Mouse (Mus musculus): ENCODE measurements around the gene Ppp4r1.

Ppp4r1 gene

GRCm38 (mm10) chr17:65771951-65772934, 10.1 kb upstream of the Ppp4r1 start, which contains the start of gene Rab31:
TSS of gene Rab31 (minus strand) at chr17:65772752.
- DNase-seq (ENCODE audit: low spot score), result peak; percentile 69

GRCm38 (mm10) chr17:65773617-65774016, 8.8 kb upstream of the Ppp4r1 start:
- DNase-seq (ENCODE audit: low spot score), result no peak

DNA sequence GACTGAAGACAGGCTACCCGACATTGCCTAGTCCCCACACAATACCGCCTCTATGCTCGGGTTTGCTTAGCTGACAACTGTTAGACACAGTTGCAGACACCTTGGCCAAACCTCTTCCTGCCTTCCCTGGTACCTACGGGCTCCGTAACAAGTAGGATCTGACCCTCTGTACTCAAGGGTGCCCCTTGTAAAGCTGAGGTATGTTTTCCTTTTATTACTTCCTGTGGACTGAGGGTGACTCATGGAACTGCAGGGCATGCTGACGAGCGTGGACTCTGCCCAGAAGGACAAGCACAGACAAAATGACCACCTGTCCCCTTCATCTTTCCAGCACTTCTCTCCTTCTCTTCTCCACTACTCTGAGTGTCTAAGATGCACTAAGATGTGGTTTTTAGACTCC, 7.9 kb upstream of the Ppp4r1 start:
- no peak for DNase-seq (ENCODE audit: low spot score)

DNA sequence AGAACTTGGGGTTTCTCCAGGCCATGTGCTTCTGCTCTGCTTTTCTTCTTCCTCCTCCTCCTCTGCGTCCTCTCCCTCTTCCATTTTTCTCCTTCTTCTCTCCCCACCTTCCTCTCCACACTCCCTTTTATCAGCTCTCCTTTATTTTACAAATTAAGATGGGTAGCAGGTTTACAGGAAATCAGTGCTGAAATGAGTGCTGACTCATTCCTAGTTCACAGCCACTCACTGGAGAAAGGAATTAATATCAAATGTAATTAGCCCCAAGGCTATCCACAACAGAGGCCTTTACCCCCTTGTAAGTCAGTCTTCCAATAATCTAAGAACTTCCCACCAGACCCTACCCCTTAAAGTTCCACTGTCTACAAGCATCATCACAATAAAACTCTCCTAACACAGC, 6.1 kb upstream of the Ppp4r1 start:
- no peak for DNase-seq (ENCODE audit: low spot score)

DNA sequence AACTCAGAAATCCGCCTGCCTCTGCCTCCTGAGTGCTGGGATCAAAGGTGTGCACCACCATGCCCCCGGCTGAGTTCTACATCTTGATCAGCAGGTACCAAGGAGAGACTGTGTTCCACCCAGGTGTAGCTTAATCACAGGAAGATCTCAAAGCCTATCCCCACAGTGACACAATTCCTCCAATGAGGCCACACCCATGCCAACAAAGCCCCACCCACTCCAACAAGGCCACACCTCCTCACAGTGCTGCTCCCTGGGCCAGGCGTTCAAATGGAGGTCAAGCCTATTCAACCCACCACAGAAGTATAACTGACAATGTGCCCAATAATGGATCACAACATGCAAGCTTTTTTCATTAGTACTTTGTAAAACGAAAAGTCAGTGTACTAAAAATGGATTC, 4.9 kb upstream of the Ppp4r1 start:
- no peak for DNase-seq (ENCODE audit: low spot score)

- no peak for DNase-seq (ENCODE audit: low spot score)
Measured at GRCm38 (mm10) chr17:65780970-65781369, 1.4 kb upstream of the Ppp4r1 start.

- DNase-seq (ENCODE audit: low spot score), result peak; percentile 58
Measured at GRCm38 (mm10) chr17:65783182-65784161, 1.1 kb downstream of the Ppp4r1 start.

- no peak for DNase-seq (ENCODE audit: low spot score)
Measured at GRCm38 (mm10) chr17:65784610-65785140, 2.3 kb downstream of the Ppp4r1 start.

- no peak for DNase-seq (ENCODE audit: low spot score)
Measured at GRCm38 (mm10) chr17:65785707-65786106, 3.3 kb downstream of the Ppp4r1 start.

DNA sequence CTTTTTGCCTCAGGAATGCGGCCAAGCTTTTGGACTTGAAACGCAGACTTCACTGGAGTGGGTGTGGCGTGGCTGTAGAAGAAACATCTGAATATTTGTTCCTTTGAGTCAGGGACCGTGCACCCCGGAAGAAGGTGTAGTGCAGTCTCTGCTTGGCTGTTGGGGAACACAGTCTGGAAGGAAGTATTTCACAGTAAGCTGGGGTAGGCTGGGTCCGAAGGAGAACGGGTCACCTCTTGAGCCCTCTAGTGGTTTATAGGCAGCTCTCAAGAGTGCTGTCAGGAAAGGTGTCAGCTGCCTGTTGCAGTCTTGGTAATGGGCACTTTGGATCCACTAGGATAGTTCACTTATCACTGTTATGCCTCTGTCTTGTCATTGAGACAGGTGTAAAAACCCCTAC, 3.9 kb downstream of the Ppp4r1 start:
- no peak for DNase-seq (ENCODE audit: low spot score)

GRCm38 (mm10) chr17:65787261-65787660, 4.9 kb downstream of the Ppp4r1 start:
- no peak for DNase-seq (ENCODE audit: low spot score)

DNA sequence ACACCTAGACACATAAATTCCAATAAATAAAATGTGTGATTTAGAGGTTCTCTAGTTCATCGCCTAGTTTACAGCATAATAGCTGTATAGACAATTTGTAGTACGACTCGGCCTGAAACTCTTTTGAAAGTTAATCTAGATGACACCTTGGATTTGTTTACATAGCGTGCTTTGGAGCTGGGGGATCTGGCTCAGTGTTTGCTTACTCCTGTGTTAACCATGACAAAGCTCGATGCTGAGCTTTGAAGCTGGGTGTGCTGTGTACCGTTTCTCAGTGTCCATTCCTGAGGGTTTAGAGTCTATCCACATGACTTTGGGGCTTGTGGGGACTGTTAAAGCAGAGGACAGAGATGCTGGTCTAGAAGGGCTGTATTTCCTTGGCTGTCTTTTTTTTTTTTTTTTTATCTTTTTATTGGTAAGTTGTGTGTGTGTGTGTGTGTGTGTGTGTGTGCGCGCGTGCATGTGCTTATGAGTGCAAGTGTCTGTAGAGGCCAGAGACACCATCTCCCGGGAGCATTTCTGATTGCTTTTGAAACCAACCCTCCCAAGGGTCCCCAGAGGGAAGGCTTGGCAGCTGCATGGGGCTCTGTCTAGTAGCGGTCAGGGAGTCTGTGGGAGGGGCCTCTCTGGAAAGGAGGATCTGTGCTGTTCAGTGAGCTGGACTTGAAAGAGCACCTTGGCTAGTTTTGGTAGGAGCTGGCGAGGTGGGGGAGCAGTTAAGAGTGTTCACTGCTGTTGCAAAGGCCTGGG, 6.3 kb downstream of the Ppp4r1 start:
- no peak for DNase-seq (ENCODE audit: low spot score)

GRCm38 (mm10) chr17:65789576-65789975, 7.2 kb downstream of the Ppp4r1 start:
- no peak for DNase-seq (ENCODE audit: low spot score)

- no peak for DNase-seq (ENCODE audit: low spot score)
Measured at GRCm38 (mm10) chr17:65791161-65791560, 8.8 kb downstream of the Ppp4r1 start.

DNA sequence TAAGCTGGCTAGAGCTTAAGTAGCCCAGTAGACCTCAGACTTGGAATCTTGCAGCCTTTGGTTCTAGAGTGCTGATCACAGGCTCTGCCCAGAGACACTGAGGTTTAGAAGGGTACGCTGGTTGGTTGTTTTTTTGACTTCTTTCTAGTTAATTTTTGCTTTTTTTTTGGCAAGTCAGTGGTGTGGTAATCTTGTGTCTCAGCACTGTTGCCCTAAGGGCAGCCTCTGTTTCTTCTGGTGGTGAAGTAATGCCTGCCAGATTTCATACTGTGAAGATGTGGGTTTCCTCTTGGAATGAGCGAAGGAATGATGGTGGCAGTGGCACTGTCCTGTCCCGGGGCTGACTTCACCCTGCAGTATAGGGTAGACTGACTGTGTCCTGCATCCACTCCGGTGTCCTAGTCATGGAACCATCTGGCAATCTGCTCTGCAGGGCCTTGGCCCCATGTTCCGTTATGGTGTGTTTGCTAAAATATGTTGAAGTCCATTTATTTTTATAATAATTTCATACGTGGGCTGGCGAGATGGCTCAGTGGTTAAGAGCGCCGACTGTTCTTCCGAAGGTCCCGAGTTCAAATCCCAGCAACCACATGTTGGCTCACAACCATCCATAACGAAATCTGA, 11.0 kb downstream of the Ppp4r1 start:
- no peak for DNase-seq (ENCODE audit: low spot score)

GRCm38 (mm10) chr17:65794096-65794850, 11.9 kb downstream of the Ppp4r1 start:
- DNase-seq (ENCODE audit: low spot score), result no peak

DNA sequence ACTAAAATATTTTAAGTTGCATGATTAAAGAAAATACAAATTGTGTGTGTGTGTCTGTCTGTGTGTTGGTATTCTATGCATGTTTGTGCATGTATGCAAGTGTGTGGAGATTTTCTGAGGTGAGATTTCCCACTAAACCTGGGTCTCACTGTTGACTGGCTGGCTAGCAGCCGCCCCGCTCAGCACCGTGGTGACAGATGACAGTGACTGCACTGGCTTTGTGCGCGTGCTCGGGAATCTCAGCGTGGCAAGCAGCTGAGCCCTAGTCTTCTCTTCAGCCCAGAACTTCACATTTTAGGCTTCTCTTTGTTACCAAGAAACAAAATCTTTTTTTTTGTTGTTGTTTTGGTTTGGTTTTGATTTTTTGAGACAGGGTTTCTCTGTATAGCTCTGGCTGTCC, 13.7 kb downstream of the Ppp4r1 start:
- DNase-seq (ENCODE audit: low spot score), result no peak

GRCm38 (mm10) chr17:65798446-65798845, 16.1 kb downstream of the Ppp4r1 start:
- no peak for DNase-seq (ENCODE audit: low spot score)

GRCm38 (mm10) chr17:65799353-65799752, 17.0 kb downstream of the Ppp4r1 start:
- no peak for DNase-seq (ENCODE audit: low spot score)

GRCm38 (mm10) chr17:65800451-65800850, 18.1 kb downstream of the Ppp4r1 start:
- no peak for DNase-seq (ENCODE audit: low spot score)
